In genomic region chr1:36263833-36264488, GRCm38 (mm10) we compare ENCODE assay signal across 9 mouse cellular contexts. TPM values are rescaled to one million over a fixed set of nuclear protein-coding genes. Genes with fewer than 3 reads are reported as not detected.
DNase-seq lines count a peak whose midpoint lies in the region; ATAC-seq lines count a peak whose summit lies in the region.
"Had no signal": no experiment of that assay in that cellular context is flagged by ENCODE, and none has a peak within 500 bp of the region (broad histone marks: within the 10 kb centered on the region; RNA-seq: fewer than 3 reads in every experiment).

No protein-coding gene starts in this region.

- no peaks in the 10 kb centered on the region for H3K4me1 ChIP-seq in hindbrain, embryonic 15.5 days (replicated peaks)
- no peaks in the 10 kb centered on the region for H3K4me1 ChIP-seq in hindbrain, embryonic 16.5 days (ENCODE audit: control insufficient read depth, insufficient read depth, low read depth, low read length)
- H3K4me1 ChIP-seq in midbrain, embryonic 14.5 days (ENCODE audit: control insufficient read depth, insufficient read depth, low read length) = no peaks in the 10 kb centered on the region

- H3K9me3 ChIP-seq in hindbrain, embryonic 15.5 days = no peaks in the 10 kb centered on the region
- H3K9me3 ChIP-seq in hindbrain, embryonic 16.5 days (ENCODE audit: control insufficient read depth, low read length) = no peaks in the 10 kb centered on the region
- H3K9me3 ChIP-seq in midbrain, embryonic 14.5 days (ENCODE audit: control insufficient read depth, low read length) = no peaks in the 10 kb centered on the region

- no peak overlapping the region for H3K9ac ChIP-seq in hindbrain, embryonic 15.5 days
- H3K9ac ChIP-seq in hindbrain, embryonic 16.5 days (ENCODE audit: low read depth, low read length) = no peak overlapping the region
- H3K9ac ChIP-seq in midbrain, embryonic 14.5 days (replicated peaks; ENCODE audit: low read length) = no peak overlapping the region

- H3K27ac ChIP-seq in hindbrain, embryonic 15.5 days (replicated peaks) = peak overlapping the region; percentile 40
- no peak overlapping the region for H3K27ac ChIP-seq in hindbrain, embryonic 16.5 days (ENCODE audit: low read depth, low read length)
- H3K27ac ChIP-seq in midbrain, embryonic 14.5 days (replicated peaks; ENCODE audit: low read depth, low read length) = no peak overlapping the region

- no peak overlapping the region for H3K4me3 ChIP-seq in hindbrain, embryonic 15.5 days
- no peak overlapping the region for H3K4me3 ChIP-seq in hindbrain, embryonic 16.5 days (ENCODE audit: low read length)
- H3K4me3 ChIP-seq in midbrain, embryonic 14.5 days (replicated peaks; ENCODE audit: low read depth, low read length) = no peak overlapping the region

- H3K4me2 ChIP-seq in hindbrain, embryonic 15.5 days = no peak overlapping the region
- no peak overlapping the region for H3K4me2 ChIP-seq in hindbrain, embryonic 16.5 days (ENCODE audit: low read length)
- H3K4me2 ChIP-seq in midbrain, embryonic 14.5 days (ENCODE audit: low read length) = no peak overlapping the region

- no peaks in the 10 kb centered on the region for H3K36me3 ChIP-seq in hindbrain, embryonic 15.5 days
- no peaks in the 10 kb centered on the region for H3K36me3 ChIP-seq in hindbrain, embryonic 16.5 days (ENCODE audit: control insufficient read depth, insufficient read depth, low read length)
- no peaks in the 10 kb centered on the region for H3K36me3 ChIP-seq in midbrain, embryonic 14.5 days (ENCODE audit: control insufficient read depth, insufficient read depth, low read length)

- ATAC-seq in hindbrain, embryonic 15.5 days (ENCODE audit: low FRiP score, low read depth) = no peak
- no peak for ATAC-seq in hindbrain, embryonic 16.5 days
- ATAC-seq in granulocyte monocyte progenitor cell, adult 5-6 weeks (replicated peaks; ENCODE audit: poor library complexity, severe bottlenecking) = peak; percentile 77
- no peak for ATAC-seq in midbrain, embryonic 14.5 days (ENCODE audit: low FRiP score, low TSS enrichment)
- ATAC-seq: Patski had no signal

- no peaks in the 10 kb centered on the region for H3K27me3 ChIP-seq in hindbrain, embryonic 15.5 days
- H3K27me3 ChIP-seq in hindbrain, embryonic 16.5 days (replicated peaks; ENCODE audit: control insufficient read depth, insufficient read depth, low read length) = no peaks in the 10 kb centered on the region
- no peaks in the 10 kb centered on the region for H3K27me3 ChIP-seq in midbrain, embryonic 14.5 days (ENCODE audit: control insufficient read depth, insufficient read depth, low read length)
- H3K27me3 ChIP-seq: Patski had no signal

- 74% methylated on average over 13 of the region's 13 CpGs for WGBS in hindbrain, embryonic 15.5 days
- WGBS in hindbrain, embryonic 16.5 days = 70% methylated on average over 13 of the region's 13 CpGs
- WGBS in midbrain, embryonic 14.5 days = 76% methylated on average over 13 of the region's 13 CpGs

- DNase-seq in kidney, adult 9 months = peak; percentile 80
- DNase-seq in lung, postnatal 4 days = peak; percentile 65 to 78
- peak; percentile 81 for DNase-seq in thymus, postnatal 14 days
- DNase-seq in midbrain, embryonic 14.5 days = no peak
- DNase-seq in cerebellum, adult 11-12 months = no peak

RNA-seq across cellular contexts. Expression of gene Neurl3, which starts 10.5 kb away (rescaled TPM):
- 1.6 TPM in 2 replicates for polyA plus RNA-seq in hindbrain, embryonic 15.5 days (2015; fragmentation: Nextera tagmentation; extraction: Ambion mirVana)
- polyA plus RNA-seq in hindbrain, embryonic 16.5 days (2015; fragmentation: Nextera tagmentation; extraction: Ambion mirVana) = 1.4 and 2.0 TPM in 2 replicates
- total RNA-seq in granulocyte monocyte progenitor cell, adult 5-6 weeks (2014; fragmentation: Nextera tagmentation) = 9.8 and 13.1 TPM in 2 replicates
- 14.4 and 17.5 TPM in 2 replicates for total RNA-seq in granulocyte monocyte progenitor cell, adult 5-6 weeks (2017)
- 0.90 and 1.2 TPM in 2 replicates for polyA plus RNA-seq in midbrain, embryonic 14.5 days (2014; fragmentation: Nextera tagmentation; extraction: Ambion mirVana)

RNA-seq across cellular contexts. Expression of gene Uggt1, which starts 19.4 kb away (rescaled TPM):
- polyA plus RNA-seq in hindbrain, embryonic 15.5 days (2015; fragmentation: Nextera tagmentation; extraction: Ambion mirVana) = 44.7 and 52.1 TPM in 2 replicates
- polyA plus RNA-seq in hindbrain, embryonic 16.5 days (2015; fragmentation: Nextera tagmentation; extraction: Ambion mirVana) = 40.2 and 48.8 TPM in 2 replicates
- total RNA-seq in granulocyte monocyte progenitor cell, adult 5-6 weeks (2014; fragmentation: Nextera tagmentation) = 63.8 and 67.1 TPM in 2 replicates
- 155 and 170 TPM in 2 replicates for total RNA-seq in granulocyte monocyte progenitor cell, adult 5-6 weeks (2017)
- 54.0 and 73.8 TPM in 2 replicates for polyA plus RNA-seq in midbrain, embryonic 14.5 days (2014; fragmentation: Nextera tagmentation; extraction: Ambion mirVana)

RNA-seq across cellular contexts. Expression of gene Arid5a, which starts 43.6 kb away (rescaled TPM):
- polyA plus RNA-seq in hindbrain, embryonic 15.5 days (2015; fragmentation: Nextera tagmentation; extraction: Ambion mirVana) = 6.6 and 6.7 TPM in 2 replicates
- polyA plus RNA-seq in hindbrain, embryonic 16.5 days (2015; fragmentation: Nextera tagmentation; extraction: Ambion mirVana) = 6.7 and 7.1 TPM in 2 replicates
- total RNA-seq in granulocyte monocyte progenitor cell, adult 5-6 weeks (2014; fragmentation: Nextera tagmentation) = 36.0 and 42.2 TPM in 2 replicates
- total RNA-seq in granulocyte monocyte progenitor cell, adult 5-6 weeks (2017) = 33.7 and 33.9 TPM in 2 replicates
- 2.0 and 2.5 TPM in 2 replicates for polyA plus RNA-seq in midbrain, embryonic 14.5 days (2014; fragmentation: Nextera tagmentation; extraction: Ambion mirVana)

Comparison
In these comparisons a context has a peak if more than half of its experiments do, and no peak if none do; other contexts are left out.
1. DNase-seq: peak in kidney, adult 9 months (single experiment), lung, postnatal 4 days (2 of 2) and thymus, postnatal 14 days (single experiment); none in midbrain, embryonic 14.5 days (single experiment) and cerebellum, adult 11-12 months (single experiment).